Mouse (Mus musculus): Measurements from ENCODE around the gene Syt2. TPM values are rescaled to one million over a fixed set of nuclear protein-coding genes. Genes with fewer than 3 reads are reported as not detected.

Gene Syt2
- 2.9 and 4.9 TPM in 2 replicates for polyA plus RNA-seq (2012; rRNA removed)

DNA sequence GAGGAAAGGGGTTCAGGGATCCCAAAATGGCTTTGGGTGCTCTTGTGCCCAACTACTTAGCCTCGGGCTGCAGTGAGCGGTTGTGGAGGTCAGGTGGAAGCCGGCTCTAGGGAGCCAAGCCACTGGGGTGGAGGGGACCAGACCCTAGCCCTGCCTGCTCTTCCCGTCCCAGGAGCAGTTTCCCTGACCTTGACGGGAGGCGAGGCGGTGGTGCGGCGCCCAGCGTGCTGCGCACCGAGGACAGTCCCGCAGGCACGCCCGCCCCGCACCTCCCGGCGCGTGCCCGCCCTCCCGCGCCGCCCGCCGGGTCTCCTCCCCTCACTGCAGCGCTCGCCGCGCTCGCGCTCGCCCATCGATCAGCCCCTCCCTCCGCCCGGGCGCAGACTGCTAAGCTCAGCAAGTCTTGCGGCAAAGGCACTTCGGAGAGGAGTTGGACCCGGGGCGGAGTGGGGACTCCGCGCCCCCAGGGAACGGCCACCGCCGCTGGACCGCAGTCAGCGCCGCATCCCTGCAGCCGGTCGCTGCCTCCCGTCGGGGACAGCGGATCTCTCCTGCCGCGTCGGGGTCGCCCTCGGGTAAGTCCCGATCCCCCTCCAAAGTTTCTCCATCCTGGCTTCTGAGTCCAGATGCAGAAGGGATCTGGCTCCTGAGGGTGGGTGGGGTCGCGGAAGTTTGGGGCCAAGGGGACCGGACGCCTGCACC is at the start of gene Syt2:
Gene Syt2, plus strand, starts transcription at position 417 of the 702 bp plus-strand sequence.

Other genes starting within 250 kb of the Syt2 start
- 9.6 and 10.8 TPM in 2 replicates for gene Cyb5r1, start 241.1 kb upstream of the Syt2 start, polyA plus RNA-seq (2012; rRNA removed)
- 52.3 and 52.4 TPM in 2 replicates for gene Adipor1, start 231.3 kb upstream of the Syt2 start, polyA plus RNA-seq (2012; rRNA removed)
- 26.5 and 27.2 TPM in 2 replicates for gene Klhl12, start 191.1 kb upstream of the Syt2 start, polyA plus RNA-seq (2012; rRNA removed)
- gene Rabif, start 152.0 kb upstream of the Syt2 start, polyA plus RNA-seq (2012; rRNA removed) = 45.0 and 45.1 TPM in 2 replicates
- 0.07 TPM in 1 of 2 replicates, not detected in the other for gene Mgat4e, start 97.0 kb upstream of the Syt2 start, polyA plus RNA-seq (2012; rRNA removed)
- 47.1 and 49.4 TPM in 2 replicates for gene Kdm5b, start 86.5 kb upstream of the Syt2 start, polyA plus RNA-seq (2012; rRNA removed)

Data from central nervous system, embryonic 18 days (tissue).